Mouse (Mus musculus): ENCODE results near the gene Gapdhs.

DNA sequence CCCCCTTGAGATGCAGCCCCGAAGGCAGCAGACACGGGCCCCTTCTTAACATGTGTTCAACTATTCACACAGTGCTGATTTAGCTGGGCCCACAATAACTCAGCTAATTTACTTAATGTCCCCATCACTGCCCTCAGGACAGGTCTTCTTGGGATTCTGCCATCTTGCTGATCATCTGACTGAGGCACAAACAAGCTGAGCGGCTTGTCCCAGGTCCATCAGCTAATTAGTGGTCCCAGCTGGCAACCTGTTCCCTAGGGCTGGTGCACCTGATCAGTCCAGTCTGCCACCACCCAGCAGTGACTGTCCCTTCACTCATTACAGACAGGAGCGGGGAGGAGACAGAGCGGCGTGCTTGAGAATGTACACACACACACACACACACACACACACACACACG is 22.2 kb downstream of the Gapdhs start:
- TF ChIP-seq GATA1 (IDR thresholded peaks at IDR 0.05; ENCODE audit: low read length) (no peak), TAL1 (IDR thresholded peaks at IDR 0.05; ENCODE audit: low read length) (no peak)

Measured in erythroblast, embryonic 14.5 days (primary cell).